Mouse (Mus musculus) olfactory bulb, adult 2 months (tissue): Measurements from ENCODE around the gene Fzd2. TPM values are rescaled to one million over a fixed set of nuclear protein-coding genes. Genes with fewer than 3 reads are reported as not detected.
"Not testable (repeated sequence)": the region's sequence is repeated elsewhere in the genome, so short reads cannot be mapped to it uniquely, and the experiment has no call there.

Experiments
- H3K27ac ChIP-seq: fragments of 200-500 bp; 2 replicates; pipeline ENCODE4 v1.5.1; 2012; ENCODE audit warnings: low read depth, low read length; ENCODE audit not compliant: insufficient read depth
- H3K4me1 ChIP-seq: fragments of 200-500 bp; 2 replicates; pipeline ENCODE4 v1.6.1; 2012; ENCODE audit warnings: low read length; ENCODE audit not compliant: control insufficient read depth, insufficient read depth
- H3K4me3 ChIP-seq: fragments of 200-500 bp; 2 replicates; pipeline ENCODE4 v1.5.1; 2012; ENCODE audit warnings: mild to moderate bottlenecking, low read depth, low read length, moderate library complexity; ENCODE audit not compliant: insufficient read depth
- CTCF ChIP-seq: fragments of 200-500 bp; IDR thresholded peaks from 2 replicates; pipeline ENCODE4 v1.5.1; 2012; ENCODE audit warnings: low read depth, mild to moderate bottlenecking, low read length, moderate library complexity; ENCODE audit not compliant: insufficient read depth
- POLR2A ChIP-seq: fragments of 200-500 bp; IDR thresholded peaks from 2 replicates; pipeline ENCODE4 v1.6.1; 2012; ENCODE audit warnings: mild to moderate bottlenecking, low read depth, low read length, moderate library complexity; ENCODE audit not compliant: insufficient read depth
- WGBS: fragments of 180-500 bp; shearing (Covaris S2); methylation state at CpG from one replicate; pipeline ENCODE4 v1.1.7; 2018; 5-methylcytosine and 5-hydroxymethylcytosine counted together
- polyA plus RNA-seq: library from polyadenylated mRNA; stranded (reverse); fragments of >200 nt; gene quantifications from 2 replicates; pipeline ENCODE4 v1.2.4, GENCODE M21; 2012; ENCODE audit warnings: low replicate concordance; ENCODE audit not compliant: missing spikeins, insufficient read depth, insufficient read length

Gene Fzd2
- polyA plus RNA-seq, 1 experiment = not detected

- no peak overlapping the region for H3K27ac ChIP-seq
- TF ChIP-seq CTCF = no peak
- TF ChIP-seq POLR2A = no peak
- H3K4me1 ChIP-seq = peaks cover 12% of the 10 kb centered on the region
- no peak overlapping the region for H3K4me3 ChIP-seq
- WGBS = 31% methylated on average over 3 of the region's 4 CpGs
Observed at GRCm38 (mm10) chr11:102595341-102595820, 8.8 kb upstream of the Fzd2 start.

GRCm38 (mm10) chr11:102599912-102600311 is 4.3 kb upstream of the Fzd2 start:
- 89% methylated on average over 3 of the region's 3 CpGs for WGBS
- no peak for TF ChIP-seq POLR2A
- TF ChIP-seq CTCF = no peak
- H3K4me3 ChIP-seq = no peak overlapping the region
- peaks cover 18% of the 10 kb centered on the region for H3K4me1 ChIP-seq
- no peak overlapping the region for H3K27ac ChIP-seq

GRCm38 (mm10) chr11:102602816-102603495 is 1.2 kb upstream of the Fzd2 start:
- H3K4me1 ChIP-seq = peaks cover 21% of the 10 kb centered on the region; the same call in 1 of the 2 replicates
- H3K4me3 ChIP-seq = peak overlapping the region; percentile 49; the same call in 1 of the 2 replicates
- no peak for TF ChIP-seq POLR2A
- no peak for TF ChIP-seq CTCF
- H3K27ac ChIP-seq = no peak overlapping the region
- 11% methylated on average over 13 of the region's 13 CpGs for WGBS

- TF ChIP-seq POLR2A = no peak
- no peak for TF ChIP-seq CTCF
- Histone ChIP-seq H3K4me3 (peak overlapping the region; percentile 49), H3K27ac (no peak overlapping the region), H3K4me1 (peaks cover 21% of the 10 kb centered on the region; the same call in 1 of the 2 replicates)
- 1% methylated on average over 10 of the region's 10 CpGs for WGBS
Observed at GRCm38 (mm10) chr11:102603496-102603850, 723 bp upstream of the Fzd2 start.

- Histone ChIP-seq H3K27ac (no peak overlapping the region), H3K4me3 (peak overlapping the region; percentile 70), H3K4me1 (peaks cover 21% of the 10 kb centered on the region; the same call in 1 of the 2 replicates)
- TF ChIP-seq CTCF (no peak), POLR2A (no peak)
- under 1% methylated on average over 73 of the region's 74 CpGs for WGBS
Observed at GRCm38 (mm10) chr11:102604777-102605552, 769 bp downstream of the Fzd2 start.

- H3K27ac ChIP-seq = no peak overlapping the region
- WGBS = 6% methylated on average over 62 of the region's 62 CpGs
- TF ChIP-seq CTCF (no peak), POLR2A (no peak)
- peaks cover 21% of the 10 kb centered on the region; the same call in 1 of the 2 replicates for H3K4me1 ChIP-seq
- peak overlapping the region; percentile 70 for H3K4me3 ChIP-seq
Observed at GRCm38 (mm10) chr11:102605553-102606416, 1.6 kb downstream of the Fzd2 start.

- 6% methylated on average over 12 of the region's 12 CpGs for WGBS
- Histone ChIP-seq H3K27ac (no peak overlapping the region), H3K4me1 (peaks cover 21% of the 10 kb centered on the region; the same call in 1 of the 2 replicates), H3K4me3 (peak overlapping the region; percentile 29)
- TF ChIP-seq POLR2A (no peak), CTCF (no peak)
Observed at GRCm38 (mm10) chr11:102606751-102607171, 2.6 kb downstream of the Fzd2 start.

GRCm38 (mm10) chr11:102607201-102607600 is 3.0 kb downstream of the Fzd2 start:
- 19% methylated on average over 12 of the region's 12 CpGs for WGBS
- Histone ChIP-seq H3K4me3 (peak overlapping the region; percentile 29; the same call in 1 of the 2 replicates), H3K4me1 (peaks cover 21% of the 10 kb centered on the region; the same call in 1 of the 2 replicates)
- not testable (repeated sequence) for H3K27ac ChIP-seq
